Mouse (Mus musculus) erythroblast, adult 5-6 weeks (primary cell): Measurements from ENCODE around the gene Ogfod1. TPM values are rescaled to one million over a fixed set of nuclear protein-coding genes. Genes with fewer than 3 reads are reported as not detected.
A peak's percentile ranks its signal among the peaks of the same experiment; 100 is the strongest.

Source experiments
- ATAC-seq: replicated peaks from 2 replicates; pipeline ENCODE4 v1.8.0; 2016; ENCODE audit warnings: moderate number of reproducible peaks, mild to moderate bottlenecking, moderate TSS enrichment, inconsistent platforms; ENCODE audit not compliant: poor library complexity, low FRiP score, severe bottlenecking
- total RNA-seq, 2 experiments: library from RNA; stranded (forward) in 1 of 2; stranded (reverse) in 1 of 2; fragments of 150-400 nt in 1 of 2; fragments of 200-764, 138-1000 nt in 1 of 2; gene quantifications; 2 replicates each; pipeline versions ENCODE4 v1.2.3 to v1.2.4; 2015 to 2017; ENCODE audit warnings: low replicate concordance in 2 of 2

Ogfod1 gene
- total RNA-seq (2015; ENCODE audit: low replicate concordance): 1.7 and 6.7 TPM in 2 replicates
- total RNA-seq (2017; ENCODE audit: low replicate concordance): 2.0 and 2.5 TPM in 2 replicates

GRCm38 (mm10) chr8:94036944-94037524, at the start of gene Ogfod1, which contains the start of gene Nudt21:
TSS of gene Ogfod1 (plus strand) at chr8:94037198.
TSS of gene Nudt21 (minus strand) at chr8:94037031.
- peak; percentile 97 for ATAC-seq

DNA sequence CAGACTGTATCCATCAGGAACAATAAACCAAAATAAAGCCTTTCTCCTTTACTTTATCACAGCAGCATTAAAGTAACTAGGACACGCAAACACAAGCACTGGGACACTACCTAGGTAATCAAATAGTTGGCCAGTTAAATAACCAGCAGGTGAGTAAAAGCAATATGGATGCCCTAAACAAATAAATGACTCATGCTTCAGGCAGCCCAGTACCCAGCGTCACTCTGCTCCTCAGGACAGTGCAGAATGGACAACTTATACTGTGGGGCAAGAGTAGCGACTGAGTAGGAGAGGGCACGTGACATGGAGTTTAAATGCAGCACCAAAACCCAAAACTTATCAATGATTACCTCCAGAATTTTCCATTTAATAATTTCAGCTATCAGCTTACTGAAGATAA, 47.3 kb upstream of the Ogfod1 start:
- no peak for ATAC-seq

DNA sequence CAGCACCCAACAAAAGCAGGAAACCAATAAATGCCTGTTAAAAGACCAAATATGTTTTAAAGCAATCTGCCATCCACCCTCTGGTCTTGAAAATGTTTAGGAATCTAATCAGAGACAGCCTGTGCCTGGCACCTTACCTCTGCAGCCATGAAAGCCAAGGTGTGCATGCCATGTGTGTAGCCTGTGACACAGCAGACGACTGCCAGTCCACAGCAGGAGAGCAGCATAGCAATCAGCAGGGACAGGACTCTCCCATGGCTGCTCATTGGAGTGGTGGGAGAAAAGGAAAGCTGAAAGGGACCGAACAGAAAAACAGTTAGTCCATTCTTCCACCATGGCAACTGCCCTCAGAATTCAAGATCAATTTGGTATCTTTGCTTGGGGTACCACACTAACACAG, 38.0 kb upstream of the Ogfod1 start:
- ATAC-seq: no peak

DNA sequence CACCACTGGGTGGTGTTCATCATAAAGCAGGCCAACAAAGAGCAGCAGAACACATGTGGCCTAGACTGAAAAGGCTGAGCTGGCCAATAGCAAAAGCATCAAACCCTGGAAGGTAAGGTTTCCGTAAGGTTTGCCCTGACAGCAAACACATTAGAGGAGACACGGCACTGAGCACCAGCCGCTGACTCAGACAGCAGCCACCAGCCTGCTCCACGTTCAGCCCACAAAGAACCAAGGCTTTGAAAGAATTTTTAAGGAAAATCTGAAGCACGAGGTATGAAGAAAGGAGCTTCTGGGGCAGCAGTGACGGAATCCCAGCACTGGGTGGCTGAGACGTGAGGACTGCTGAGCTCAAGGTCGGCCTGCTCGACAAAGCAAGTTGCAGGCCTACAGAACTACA, 32.9 kb upstream of the Ogfod1 start:
- no peak for ATAC-seq

DNA sequence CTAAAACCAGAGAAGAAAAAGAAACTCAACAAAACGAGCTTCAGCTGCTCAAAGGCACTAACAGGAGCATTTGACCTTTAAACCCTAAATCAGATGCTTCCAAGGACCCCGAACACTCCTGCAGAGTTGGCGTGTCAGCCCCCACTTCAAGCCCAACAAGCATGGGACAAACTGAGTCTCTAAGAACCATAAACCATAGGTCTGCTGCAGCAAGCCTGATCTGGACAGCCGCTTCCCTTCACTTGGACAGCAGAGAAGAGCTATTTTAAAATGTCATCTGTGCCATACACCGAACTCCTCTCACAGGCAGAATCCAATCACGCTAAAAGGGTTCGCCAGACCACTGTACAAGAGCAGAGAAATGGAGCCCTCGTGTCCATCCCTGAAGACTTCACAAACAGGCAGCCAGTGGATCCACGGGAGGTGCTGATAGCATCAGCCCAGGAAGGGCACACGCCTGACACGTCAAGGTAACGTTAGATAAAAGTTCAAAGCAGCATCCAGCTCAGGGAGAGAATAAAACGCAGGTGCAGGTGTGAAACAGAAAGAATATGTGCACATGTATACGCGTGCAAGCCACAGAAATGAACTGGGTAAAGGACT, 27.7 kb upstream of the Ogfod1 start:
- ATAC-seq: no peak

DNA sequence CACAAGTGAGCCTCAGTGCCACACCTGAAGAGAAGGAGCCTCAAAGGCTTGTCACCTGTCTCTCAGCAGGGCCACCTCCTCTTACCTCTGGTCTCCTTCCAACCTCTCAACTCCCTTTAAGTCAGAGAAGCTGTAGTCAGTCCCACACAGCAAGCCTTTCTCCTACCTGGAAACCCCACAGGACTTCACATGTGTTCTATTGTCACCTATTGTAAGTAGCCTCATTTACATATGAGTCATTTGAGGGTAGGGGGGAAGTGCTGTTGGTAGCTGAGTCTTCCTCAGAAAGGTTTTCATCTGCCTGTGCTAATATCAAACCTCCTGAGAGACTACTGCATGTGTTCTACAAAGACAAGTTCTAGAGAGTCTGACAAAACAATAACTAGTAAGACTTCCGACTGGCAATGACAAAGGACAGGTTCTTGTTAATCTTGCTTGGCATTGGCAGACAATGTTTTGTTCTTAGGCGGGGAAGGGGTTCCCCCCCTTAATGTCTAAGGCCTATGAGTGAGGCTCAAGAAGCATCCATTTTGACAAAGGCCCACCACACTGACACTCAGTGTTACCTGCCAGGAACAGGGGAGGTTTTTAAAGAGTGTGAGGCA, 26.8 kb upstream of the Ogfod1 start:
- ATAC-seq: no peak

GRCm38 (mm10) chr8:94011076-94012012, 25.7 kb upstream of the Ogfod1 start:
- peak; percentile 56 for ATAC-seq

- peak; percentile 82 for ATAC-seq
Measured at GRCm38 (mm10) chr8:94012013-94012951, 24.7 kb upstream of the Ogfod1 start, which contains the start of gene Amfr. TSS of gene Amfr (minus strand) at chr8:94012842.

- no peak for ATAC-seq
Measured at GRCm38 (mm10) chr8:94013026-94013612, 23.9 kb upstream of the Ogfod1 start.

DNA sequence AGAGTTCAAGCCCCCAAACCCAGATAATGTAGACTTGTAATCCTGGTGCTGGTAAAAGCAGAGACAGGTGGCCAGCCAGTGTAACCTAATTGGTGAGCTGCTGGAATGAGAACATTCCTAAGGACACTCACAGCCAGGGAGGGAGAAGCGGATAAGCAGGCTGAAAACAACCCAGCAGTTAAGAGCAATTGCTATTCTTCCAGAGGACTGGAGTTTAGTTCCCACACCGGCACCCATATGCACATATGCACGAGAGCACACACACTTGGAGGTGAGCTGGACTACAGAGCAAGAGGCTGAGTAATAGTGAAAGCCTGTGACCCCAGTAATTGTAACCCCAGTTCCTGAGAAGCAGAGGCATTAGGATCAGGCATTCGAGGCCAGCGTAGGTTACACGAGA, 13.1 kb upstream of the Ogfod1 start:
- ATAC-seq: no peak

- no peak for ATAC-seq
Measured at GRCm38 (mm10) chr8:94029701-94030100, 7.3 kb upstream of the Ogfod1 start.

DNA sequence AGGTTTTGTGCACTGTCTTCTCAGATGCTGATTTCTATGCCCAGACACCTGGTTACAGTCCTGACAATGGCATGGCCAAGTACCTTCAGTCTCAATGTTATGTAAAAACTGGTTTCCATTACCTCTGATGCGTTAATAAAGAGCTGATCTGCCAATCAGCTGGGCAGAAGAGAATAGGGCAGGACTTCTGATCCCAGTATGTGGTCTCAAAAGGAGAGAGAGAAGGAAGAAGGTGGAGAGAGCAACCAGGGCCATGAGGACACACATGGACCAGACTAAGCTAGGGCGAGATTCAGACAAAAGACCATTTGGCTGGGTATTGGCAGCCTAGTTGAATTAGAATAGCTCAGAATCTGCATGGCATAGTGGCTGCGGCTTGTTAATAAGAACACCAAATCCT, 3.4 kb upstream of the Ogfod1 start:
- ATAC-seq: no peak

GRCm38 (mm10) chr8:94035200-94035599, 1.8 kb upstream of the Ogfod1 start:
- no peak for ATAC-seq

- peak; percentile 62 for ATAC-seq
Measured at GRCm38 (mm10) chr8:94036541-94036940, 457 bp upstream of the Ogfod1 start.

GRCm38 (mm10) chr8:94037806-94038205, 808 bp downstream of the Ogfod1 start:
- no peak for ATAC-seq

- no peak for ATAC-seq
Measured at GRCm38 (mm10) chr8:94047845-94048244, 10.8 kb downstream of the Ogfod1 start.

GRCm38 (mm10) chr8:94052696-94053095, 15.7 kb downstream of the Ogfod1 start:
- no peak for ATAC-seq

DNA sequence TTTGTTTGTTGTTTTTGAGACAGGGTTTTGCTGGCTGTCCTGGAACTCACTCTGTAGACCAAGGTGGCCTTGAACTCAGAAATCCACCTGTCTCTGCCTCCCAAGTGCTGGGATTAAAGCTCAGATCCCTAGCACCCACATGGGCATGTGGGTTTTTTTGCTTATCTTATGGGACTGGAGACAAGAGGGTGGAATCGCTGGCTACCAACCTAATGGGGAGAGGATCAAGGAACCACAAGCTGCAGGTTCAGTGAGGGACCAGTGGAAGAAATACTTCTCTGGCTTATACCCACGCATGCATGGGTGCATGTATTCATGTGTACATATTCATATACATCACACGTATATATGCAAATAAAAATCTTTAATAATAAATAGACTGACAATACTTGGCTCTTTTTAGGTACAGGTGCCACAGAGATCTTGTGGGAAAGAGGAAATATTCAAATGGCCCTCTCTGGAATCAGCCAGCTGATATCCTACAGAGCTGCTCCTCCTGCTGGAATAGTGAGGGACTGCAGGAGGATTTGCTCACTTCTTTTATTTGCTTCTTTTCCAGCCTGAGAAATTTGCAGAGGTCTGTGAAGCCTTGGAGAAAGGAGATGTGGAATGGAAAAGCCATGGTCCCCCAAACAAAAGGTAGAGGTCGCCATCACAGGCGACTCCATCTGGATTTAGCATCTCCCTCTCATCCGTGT, 20.3 kb downstream of the Ogfod1 start:
- ATAC-seq: peak; percentile 85
